In the genomic region with DNA sequence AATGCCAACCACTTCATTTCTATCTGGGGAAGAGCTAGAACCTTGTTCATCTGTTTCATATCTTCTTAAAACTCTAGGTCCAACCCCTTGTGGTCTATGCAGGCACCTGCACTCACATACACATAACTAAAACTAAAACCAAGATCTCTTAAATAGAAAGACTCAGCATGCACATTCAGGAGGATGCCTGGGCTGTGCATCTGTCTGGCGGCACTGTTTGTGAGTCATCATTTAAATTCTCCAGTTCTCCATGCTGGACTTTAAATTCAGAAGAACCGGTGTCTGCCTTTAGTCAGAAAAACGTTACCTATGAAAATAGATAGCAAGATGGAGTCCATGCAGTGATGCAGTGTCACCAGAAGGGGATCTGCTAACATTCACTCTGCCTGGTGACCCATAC, we compare ENCODE assay signal across 29 mouse cellular contexts.
"Had no signal": no experiment of that assay in that cellular context is flagged by ENCODE, and none has a peak within 500 bp of the region (broad histone marks: within the 10 kb centered on the region; RNA-seq: fewer than 3 reads in every experiment).

No protein-coding gene starts in this region.

- H3K27me3 ChIP-seq: embryonic facial prominence, embryonic 12.5 days; embryonic facial prominence, embryonic 13.5 days; embryonic facial prominence, embryonic 15.5 days; forebrain, embryonic 12.5 days; forebrain, embryonic 13.5 days; forebrain, embryonic 15.5 days had no signal

- H3K4me2 ChIP-seq: embryonic facial prominence, embryonic 12.5 days; embryonic facial prominence, embryonic 13.5 days; embryonic facial prominence, embryonic 15.5 days; forebrain, embryonic 12.5 days; forebrain, embryonic 13.5 days; forebrain, embryonic 15.5 days had no signal

- H3K27ac ChIP-seq: embryonic facial prominence, embryonic 10.5 days; embryonic facial prominence, embryonic 12.5 days; embryonic facial prominence, embryonic 13.5 days; embryonic facial prominence, embryonic 15.5 days; forebrain, embryonic 10.5 days; forebrain, embryonic 12.5 days; forebrain, embryonic 13.5 days; forebrain, embryonic 15.5 days; gastrocnemius, adult 2 months; heart, adult 2 months; heart, embryonic 10.5 days had no signal

- H3K36me3 ChIP-seq: embryonic facial prominence, embryonic 10.5 days; embryonic facial prominence, embryonic 12.5 days; embryonic facial prominence, embryonic 13.5 days; embryonic facial prominence, embryonic 15.5 days; forebrain, embryonic 10.5 days; forebrain, embryonic 12.5 days; forebrain, embryonic 15.5 days; heart, embryonic 10.5 days had no signal

- H3K4me3 ChIP-seq: embryonic facial prominence, embryonic 10.5 days; embryonic facial prominence, embryonic 12.5 days; embryonic facial prominence, embryonic 13.5 days; embryonic facial prominence, embryonic 15.5 days; erythroblast, embryonic 14.5 days; forebrain, embryonic 10.5 days; forebrain, embryonic 12.5 days; forebrain, embryonic 13.5 days; forebrain, embryonic 15.5 days; gastrocnemius, adult 2 months; heart, adult 2 months; heart, embryonic 10.5 days had no signal

- ATAC-seq: forebrain, embryonic 13.5 days; forebrain, embryonic 14.5 days; forebrain, embryonic 15.5 days; forebrain, embryonic 16.5 days; forebrain, postnatal 0 days had no signal

- DNase-seq: cerebellum, adult 8-10 months; cerebellum, adult 9-10 months; cerebellum, adult 9-11 months; cerebellum, postnatal 10 days; cerebellum, postnatal 14 days; cerebellum, postnatal 25 days; cerebellum, postnatal 36 days; embryo, embryonic 11 days; forebrain, postnatal 0 days; gastrocnemius, adult 2 months; gastrocnemius, postnatal 10 days; gastrocnemius, postnatal 14 days; gastrocnemius, postnatal 25 days; gastrocnemius, postnatal 36 days; heart, adult 11 months; heart, adult 18-20 months; heart, adult 2 months had no signal

- H3K9ac ChIP-seq: embryonic facial prominence, embryonic 12.5 days; embryonic facial prominence, embryonic 13.5 days; embryonic facial prominence, embryonic 15.5 days; forebrain, embryonic 12.5 days; forebrain, embryonic 13.5 days; forebrain, embryonic 15.5 days; forebrain, postnatal 0 days had no signal

- H3K9me3 ChIP-seq: embryonic facial prominence, embryonic 10.5 days; embryonic facial prominence, embryonic 12.5 days; embryonic facial prominence, embryonic 13.5 days; embryonic facial prominence, embryonic 15.5 days; forebrain, embryonic 10.5 days; forebrain, embryonic 12.5 days; forebrain, embryonic 13.5 days; forebrain, embryonic 15.5 days; heart, embryonic 10.5 days had no signal

- H3K4me1 ChIP-seq: embryonic facial prominence, embryonic 12.5 days; embryonic facial prominence, embryonic 13.5 days; embryonic facial prominence, embryonic 15.5 days; forebrain, embryonic 12.5 days; forebrain, embryonic 13.5 days; forebrain, embryonic 15.5 days; heart, embryonic 10.5 days had no signal
